Mouse (Mus musculus): ENCODE data around the gene Bves.

DNA sequence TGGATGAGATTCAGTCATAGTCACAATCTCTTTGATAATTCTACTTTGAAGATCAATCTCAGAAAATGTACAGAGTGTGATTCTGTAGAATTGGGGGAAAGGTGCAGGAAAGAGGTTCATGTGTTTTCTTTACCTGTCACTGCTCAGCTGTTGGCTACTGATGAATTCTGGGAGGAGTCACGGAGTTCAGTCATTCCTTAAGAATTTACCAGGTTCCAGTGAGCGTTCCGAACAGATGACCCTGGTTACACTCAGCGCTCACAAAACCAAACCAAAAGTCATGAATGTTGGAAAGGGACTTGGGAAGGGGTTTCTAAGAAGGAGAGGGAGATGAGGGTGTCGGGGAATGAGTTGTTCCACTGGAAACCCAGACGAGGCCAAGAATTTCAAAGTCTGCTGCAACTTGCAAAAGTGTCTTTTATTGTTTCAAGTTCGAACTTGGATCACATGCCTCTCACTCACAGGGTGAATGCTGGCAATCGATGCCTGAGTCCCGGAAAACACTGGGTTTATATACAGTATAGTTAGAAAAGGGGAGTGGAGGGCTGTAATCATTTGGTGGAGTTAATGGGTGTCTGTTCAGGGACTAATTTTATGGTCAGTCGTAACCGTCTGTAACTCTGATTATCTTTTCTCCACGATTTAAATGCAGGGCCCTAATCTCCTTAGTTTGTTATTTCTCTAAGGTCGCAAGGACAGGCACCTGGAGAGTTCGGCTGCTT is 32.1 kb upstream of the Bves start:
- TF ChIP-seq CTCF (IDR thresholded peaks at IDR 0.05; ENCODE audit: low read depth) = no peak
- TF ChIP-seq EP300 (IDR thresholded peaks at IDR 0.05; ENCODE audit: low read depth) = no peak
